Comparison of ENCODE assay signal across 20 mouse cellular contexts in the genomic region with DNA sequence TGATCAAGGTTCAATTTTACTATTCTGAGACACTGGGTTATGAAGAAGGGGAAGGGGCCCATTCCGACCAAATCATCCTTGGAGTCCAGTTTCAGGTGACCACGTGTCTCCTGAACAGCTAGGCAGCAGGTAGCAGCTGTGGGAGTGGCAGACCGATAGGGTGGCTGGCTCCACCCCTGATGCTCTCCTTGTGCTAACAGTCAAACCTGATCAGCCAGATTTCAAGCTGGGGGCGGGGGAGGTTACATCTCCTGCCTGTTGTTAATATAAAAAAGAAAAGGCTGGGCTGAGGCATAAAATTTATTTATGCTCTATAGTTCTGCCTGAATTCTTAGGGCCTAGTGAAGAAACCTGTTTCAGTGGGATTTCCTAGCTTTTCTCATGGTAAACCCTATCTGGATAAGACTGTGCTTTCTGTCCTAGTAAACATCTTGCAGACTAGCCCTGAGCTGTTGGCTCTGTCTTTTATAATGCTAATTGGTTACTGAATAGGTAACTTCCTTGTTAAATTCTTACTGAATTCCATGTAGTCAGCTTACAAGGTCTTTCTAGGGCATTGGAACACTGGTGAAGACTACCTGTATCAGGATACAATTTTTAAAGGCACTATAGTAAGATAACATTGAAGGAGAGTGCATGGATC. TPM values are rescaled to one million over a fixed set of nuclear protein-coding genes. Genes with fewer than 3 reads are reported as not detected.
"Had no signal": no experiment of that assay in that cellular context is flagged by ENCODE, and none has a peak within 500 bp of the region (broad histone marks: within the 10 kb centered on the region; RNA-seq: fewer than 3 reads in every experiment).

No protein-coding gene starts in this region.

RNA-seq across cellular contexts. Expression of a gene that starts 16.4 kb away (rescaled TPM):
- polyA plus RNA-seq: heart, embryonic 10.5 days; heart, embryonic 12.5 days; heart, embryonic 14.5 days; heart, embryonic 16.5 days; hindbrain, embryonic 10.5 days; hindbrain, embryonic 12.5 days; hindbrain, embryonic 14.5 days; hindbrain, embryonic 16.5 days; inflammation-experienced regulatory T-cells, adult 6 months; intestine, embryonic 15.5 days; limb, embryonic 10.5 days; limb, embryonic 12.5 days; liver, embryonic 11.5 days; liver, embryonic 13.5 days had no signal

RNA-seq across cellular contexts. Expression of a gene that starts 32.3 kb away (rescaled TPM):
- polyA plus RNA-seq: frontal cortex, adult 2 months; heart, embryonic 10.5 days; heart, embryonic 12.5 days; heart, embryonic 14.5 days; heart, embryonic 16.5 days; hindbrain, embryonic 10.5 days; hindbrain, embryonic 12.5 days; hindbrain, embryonic 14.5 days; hindbrain, embryonic 16.5 days; inflammation-experienced regulatory T-cells, adult 6 months; intestine, embryonic 15.5 days; intestine, postnatal 0 days; kidney, embryonic 14.5 days; limb, embryonic 10.5 days; limb, embryonic 12.5 days; limb, embryonic 14.5 days; liver, embryonic 11.5 days; liver, embryonic 13.5 days had no signal

RNA-seq across cellular contexts. Expression of a gene that starts 41.2 kb away (rescaled TPM):
- polyA plus RNA-seq: hindbrain, embryonic 10.5 days; kidney, embryonic 16.5 days; limb, embryonic 12.5 days; liver, embryonic 11.5 days; liver, embryonic 13.5 days; liver, embryonic 15.5 days had no signal

RNA-seq across cellular contexts. Expression of a gene that starts 48.9 kb away (rescaled TPM):
- polyA plus RNA-seq: frontal cortex, adult 2 months; heart, embryonic 10.5 days; heart, embryonic 12.5 days; heart, embryonic 14.5 days; heart, embryonic 16.5 days; hindbrain, embryonic 10.5 days; hindbrain, embryonic 12.5 days; hindbrain, embryonic 14.5 days; hindbrain, embryonic 16.5 days; inflammation-experienced regulatory T-cells, adult 6 months; kidney, embryonic 14.5 days; limb, embryonic 10.5 days; limb, embryonic 12.5 days; limb, embryonic 14.5 days; liver, embryonic 11.5 days; liver, embryonic 13.5 days had no signal

RNA-seq across cellular contexts. Expression of a gene that starts 57.8 kb away (rescaled TPM):
- polyA plus RNA-seq: heart, embryonic 10.5 days; heart, embryonic 12.5 days; heart, embryonic 14.5 days; heart, embryonic 16.5 days; hindbrain, embryonic 10.5 days; hindbrain, embryonic 12.5 days; hindbrain, embryonic 14.5 days; hindbrain, embryonic 16.5 days; intestine, embryonic 15.5 days; kidney, embryonic 14.5 days; limb, embryonic 10.5 days had no signal
